1 mouse cellular context compared by ENCODE assay signal in the genomic region with DNA sequence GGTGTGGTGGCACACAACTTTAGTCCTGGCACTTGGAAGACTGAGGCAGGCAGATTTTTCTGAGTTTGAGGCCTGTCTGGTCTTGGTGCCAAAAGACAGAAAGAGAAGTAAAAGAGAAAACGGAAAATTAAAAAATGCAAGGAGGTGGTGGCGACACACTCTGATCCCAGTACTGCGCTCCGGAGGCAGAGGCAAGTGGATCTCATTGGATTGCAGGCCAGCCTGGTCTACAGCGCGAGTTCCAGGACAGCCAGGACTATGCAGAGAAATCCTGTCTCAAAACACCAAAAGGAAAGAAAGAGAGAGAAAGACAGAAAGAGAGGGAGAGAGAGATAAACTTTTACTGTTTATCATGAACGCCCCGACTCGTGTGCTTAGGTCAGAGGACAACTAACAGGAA.
TF ChIP-seq lines count a peak whose summit lies in the region.

No protein-coding gene starts in this region.

TF ChIP-seq in CH12.LX, 34 proteins besides CTCF, POLR2A, EP300 and RAD21:
- TF ChIP-seq MXI1 (IDR thresholded peaks at IDR 0.05; ENCODE audit: low read depth, low read length) (no peak), ZC3H11A (IDR thresholded peaks at IDR 0.05; ENCODE audit: low read depth, low read length) (no peak), UBTF (IDR thresholded peaks at IDR 0.05; ENCODE audit: low read depth, low read length) (no peak), PAX5 (IDR thresholded peaks at IDR 0.05; ENCODE audit: low read length) (no peak), MAFK (IDR thresholded peaks at IDR 0.05; ENCODE audit: insufficient replicate concordance, low read length) (no peak), POLR2AphosphoS2 (IDR thresholded peaks at IDR 0.05; ENCODE audit: low read depth, low read length) (no peak), JUN (IDR thresholded peaks at IDR 0.05; ENCODE audit: insufficient read depth, low read depth, low read length) (no peak), MEF2A (IDR thresholded peaks at IDR 0.05; ENCODE audit: borderline replicate concordance, low read depth, low read length) (no peak), ZNF384 (IDR thresholded peaks at IDR 0.05; ENCODE audit: low read depth, low read length) (no peak), KAT2A (IDR thresholded peaks at IDR 0.05; ENCODE audit: insufficient replicate concordance, low read length) (no peak), BHLHE40 (IDR thresholded peaks at IDR 0.05; ENCODE audit: low read depth, low read length) (no peak), ETS1 (conservative IDR thresholded peaks at IDR 0.05; ENCODE audit: low read depth, low read length) (no peak), ZMIZ1 (IDR thresholded peaks at IDR 0.05; ENCODE audit: low read depth, low read length) (no peak), ZKSCAN1 (IDR thresholded peaks at IDR 0.05; ENCODE audit: borderline replicate concordance, low read depth, low read length) (no peak)
